Mouse (Mus musculus): Measurements from ENCODE around the gene Ifrd1.

DNA sequence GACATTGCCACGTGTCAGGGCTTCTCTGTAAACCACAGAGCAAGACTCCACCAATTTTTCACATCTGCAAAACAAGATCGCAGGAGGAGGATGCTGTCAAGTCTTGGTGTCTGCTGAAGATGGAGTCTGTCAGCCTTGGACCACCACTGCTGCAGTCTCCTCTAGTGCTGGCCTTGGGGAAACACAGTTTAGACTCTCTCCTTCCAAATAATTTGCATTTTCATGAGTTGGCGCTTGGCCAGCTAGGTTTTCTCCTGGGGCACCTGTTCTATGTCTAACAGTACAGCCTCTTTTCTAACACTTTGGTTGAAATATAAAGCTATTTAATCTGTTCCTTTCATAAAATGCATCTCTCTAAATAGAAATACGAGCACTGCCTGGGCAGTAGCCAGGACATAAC, 38.2 kb upstream of the Ifrd1 start:
- TF ChIP-seq CTCF (IDR thresholded peaks at IDR 0.05; ENCODE audit: low read depth), result no peak
- no peak for TF ChIP-seq EP300 (optimal IDR thresholded peaks at IDR 0.05)
